Mouse (Mus musculus) inflammation-experienced regulatory T-cells, adult 6 months (primary cell): ENCODE data around the gene Sumf1. TPM values are rescaled to one million over a fixed set of nuclear protein-coding genes. Genes with fewer than 3 reads are reported as not detected.

Source experiments
- ATAC-seq: one replicate; pipeline ENCODE4 v1.8.0; 2017
- polyA plus RNA-seq, 3 experiments: library from polyadenylated mRNA; unstranded; fragments of 100-300 nt; shearing (Covaris generic); gene quantifications; one replicate each; pipeline ENCODE4 v1.2.1; 2017

Gene Sumf1
- polyA plus RNA-seq: 1 to 10 TPM; 5.5 to 8.2 (median 5.8) TPM

DNA sequence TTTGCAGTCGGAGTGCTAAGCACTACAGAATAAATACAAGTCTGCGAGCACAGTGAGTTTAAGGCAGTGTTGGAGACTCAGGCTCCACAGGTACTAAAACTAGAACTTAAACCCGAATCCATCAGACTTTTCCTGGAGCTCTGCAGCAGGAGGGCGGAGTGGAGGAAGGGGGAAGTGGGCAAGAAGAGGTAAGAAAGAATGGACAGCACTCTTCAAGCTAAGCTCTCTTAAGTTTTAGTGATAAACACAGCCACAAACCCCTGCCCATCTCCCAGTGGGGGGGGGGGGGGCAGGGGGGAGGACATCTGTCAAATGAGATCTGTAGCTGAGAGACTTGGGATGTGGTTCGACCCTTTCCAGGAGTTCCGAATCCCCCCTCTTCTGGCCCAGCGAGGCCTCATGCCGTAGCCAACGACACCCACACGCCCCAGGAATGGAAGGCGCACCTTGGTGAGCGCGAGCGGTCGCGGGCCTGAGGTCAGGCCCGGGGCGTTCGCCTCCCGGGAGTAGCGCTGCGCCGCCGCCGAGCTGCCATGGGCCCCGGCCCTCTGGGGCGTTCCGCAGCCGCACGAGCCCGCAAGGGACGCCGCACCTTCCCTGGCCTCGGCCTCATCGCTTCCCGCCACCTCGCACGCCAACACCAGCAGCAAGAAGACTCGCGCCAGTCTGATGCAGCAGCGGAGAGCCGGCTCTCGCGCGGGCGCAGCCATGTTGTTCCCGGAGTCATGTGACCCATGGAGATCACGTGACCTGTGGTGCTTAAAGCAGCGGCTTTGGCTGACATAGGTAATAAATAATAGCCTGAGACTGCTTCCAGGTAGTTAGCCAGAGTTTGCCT, at the start of gene Sumf1:
Gene Sumf1, minus strand, starts transcription at position 736 of the 838 bp plus-strand sequence.
- ATAC-seq: peak; percentile 97

DNA sequence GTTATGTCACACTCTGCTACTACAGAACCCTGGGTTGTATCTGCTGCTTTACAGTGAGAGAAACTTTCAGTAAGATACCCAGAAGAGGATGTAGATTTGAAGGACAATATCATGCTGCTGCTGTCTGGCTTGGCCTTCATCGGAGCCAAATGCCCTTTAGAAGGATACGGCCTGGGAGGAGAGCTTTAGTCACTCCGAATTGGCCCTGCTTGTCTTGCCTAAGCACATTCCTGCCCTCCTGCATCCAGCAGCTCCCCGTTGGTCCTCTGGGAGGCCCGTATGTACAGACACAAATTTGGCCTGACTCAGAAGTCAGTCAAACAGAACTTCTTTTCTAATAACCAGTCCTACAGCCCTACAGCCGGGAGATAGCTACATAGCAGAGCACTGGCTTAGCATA, 49.2 kb upstream of the Sumf1 start:
- no peak for ATAC-seq

DNA sequence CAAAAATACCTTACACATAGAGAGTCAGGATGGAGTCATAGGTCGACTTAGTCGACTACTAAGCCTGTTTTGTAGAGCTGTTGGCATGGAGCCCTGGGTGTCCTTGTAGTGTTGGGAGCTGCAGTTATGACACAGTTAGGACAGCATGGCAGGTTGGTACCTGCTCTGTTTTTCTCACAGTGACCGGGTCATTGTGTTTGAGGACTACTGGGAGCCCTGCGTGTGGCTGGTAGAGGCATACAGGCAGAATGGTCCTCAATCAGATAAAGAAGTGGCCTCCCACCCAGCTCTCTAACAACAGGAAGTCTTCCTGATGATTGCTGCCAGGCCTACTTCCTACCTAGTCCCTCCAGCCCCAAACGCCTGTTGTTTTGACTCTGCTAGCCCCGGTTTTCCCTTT, 47.7 kb upstream of the Sumf1 start:
- ATAC-seq: no peak

DNA sequence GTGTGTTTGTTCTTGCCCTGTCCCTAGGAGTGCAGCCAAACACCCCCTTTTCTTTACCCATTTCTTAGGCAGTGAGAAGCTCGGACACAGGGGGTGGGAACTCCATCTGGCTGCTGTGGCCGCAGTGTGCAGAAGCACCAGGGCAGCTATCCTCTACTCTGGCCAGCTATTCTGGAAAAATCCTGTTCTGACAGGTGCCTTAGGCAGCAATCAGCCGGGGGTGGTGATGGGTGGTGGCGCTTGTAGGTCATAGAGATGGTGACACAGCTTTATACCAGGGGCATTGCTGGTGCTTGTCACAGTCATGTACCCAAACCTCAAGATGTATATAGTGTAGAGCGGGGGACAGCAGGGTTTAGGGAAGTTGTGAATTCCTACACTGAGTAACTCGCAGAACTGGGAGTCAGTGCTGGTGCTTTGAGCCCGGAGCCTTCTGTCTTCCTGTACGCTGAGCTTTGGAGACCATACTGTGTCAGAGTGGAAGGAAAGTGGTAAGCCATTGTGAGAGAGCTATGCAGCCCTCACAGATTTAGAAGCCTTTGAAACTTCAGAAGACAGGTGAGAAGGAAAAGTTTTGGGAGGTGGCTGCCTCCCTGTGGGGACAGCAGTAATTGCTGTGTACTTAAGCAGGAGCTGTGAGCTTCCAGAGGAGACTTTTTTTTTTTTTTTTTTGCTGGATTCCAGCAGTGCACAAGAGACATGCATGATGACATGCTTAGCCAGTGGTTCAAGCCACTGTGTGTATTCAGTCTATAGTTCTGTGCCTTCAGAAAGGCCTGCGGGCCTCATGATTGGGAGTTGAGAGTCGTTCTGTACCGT, 46.7 kb upstream of the Sumf1 start:
- no peak for ATAC-seq

DNA sequence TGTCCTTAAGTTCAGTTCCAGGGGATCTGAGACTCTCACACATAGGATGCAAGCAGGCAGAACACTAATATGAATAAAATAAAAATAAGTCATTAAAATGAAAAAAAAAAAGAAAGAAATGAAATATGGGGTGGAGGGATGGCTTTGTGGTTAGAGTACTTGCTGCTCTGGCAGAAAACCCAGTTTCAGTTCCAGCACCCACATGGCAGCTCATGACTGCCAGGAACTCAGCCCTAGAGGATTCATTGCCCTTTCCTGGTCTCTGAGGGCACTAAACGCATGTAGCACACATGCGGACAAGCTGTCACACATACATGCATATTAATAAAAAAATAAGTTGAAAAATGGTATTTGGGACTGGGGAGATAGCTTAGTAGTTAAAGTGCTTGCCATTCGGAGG, 45.2 kb upstream of the Sumf1 start:
- ATAC-seq: no peak

DNA sequence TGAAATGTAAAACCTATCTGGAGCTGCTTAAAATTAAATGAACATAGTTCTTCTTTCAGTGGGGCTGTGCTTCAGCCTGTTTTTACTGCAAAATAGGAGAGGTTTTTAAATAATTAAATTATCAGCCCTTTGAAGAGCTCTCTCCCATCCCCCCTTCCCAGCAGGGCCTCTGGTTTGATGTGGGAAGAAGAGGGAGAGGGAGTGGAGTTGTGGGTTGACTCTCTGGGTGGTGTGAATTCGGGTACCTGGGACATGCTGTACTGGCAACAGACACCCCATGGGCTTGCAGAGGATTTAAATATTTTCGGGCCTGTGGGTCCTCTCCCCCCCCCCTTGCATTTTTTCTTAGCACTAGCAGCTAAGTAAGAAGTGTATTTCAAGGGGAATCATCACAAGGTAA, 43.2 kb upstream of the Sumf1 start:
- ATAC-seq: no peak

DNA sequence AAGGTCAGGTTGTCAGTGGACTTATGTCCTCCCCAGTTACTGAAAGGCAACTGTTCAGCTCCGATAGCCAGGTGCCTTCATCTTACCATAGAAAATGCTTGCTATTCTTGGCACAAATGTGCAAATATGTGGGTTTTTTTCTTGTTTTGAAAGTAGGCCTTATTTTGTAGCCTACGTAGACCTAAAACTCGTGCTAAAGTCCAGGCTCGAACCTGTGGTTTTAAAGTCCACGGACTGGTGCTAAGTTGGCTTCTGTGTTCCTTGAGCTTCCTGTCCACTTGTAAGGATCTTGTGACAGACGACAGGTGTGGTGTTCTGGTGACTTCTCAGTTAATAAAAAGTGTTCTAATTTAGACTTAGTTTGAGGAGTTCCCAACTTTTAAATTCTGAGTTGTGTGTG, 42.7 kb upstream of the Sumf1 start:
- ATAC-seq: no peak

DNA sequence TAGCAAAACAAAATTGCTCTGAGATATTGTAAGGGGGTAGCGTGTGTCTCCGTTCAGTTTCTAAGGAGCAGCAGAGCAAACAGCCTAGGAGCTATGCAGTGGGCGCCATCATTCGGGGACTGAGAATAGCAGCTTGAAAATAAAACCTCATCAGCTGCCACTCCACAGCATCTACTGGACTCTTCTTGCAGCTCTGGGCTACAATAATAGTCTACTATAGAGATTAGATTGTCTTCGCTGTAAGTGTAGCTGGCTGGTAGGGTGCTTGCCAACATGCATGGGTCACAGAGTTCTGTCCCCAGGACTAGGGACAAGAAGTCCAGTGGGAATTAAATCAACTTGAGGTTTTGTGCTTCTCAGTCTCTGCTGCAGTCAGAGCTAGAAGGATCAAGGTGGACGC, 42.1 kb upstream of the Sumf1 start:
- no peak for ATAC-seq

DNA sequence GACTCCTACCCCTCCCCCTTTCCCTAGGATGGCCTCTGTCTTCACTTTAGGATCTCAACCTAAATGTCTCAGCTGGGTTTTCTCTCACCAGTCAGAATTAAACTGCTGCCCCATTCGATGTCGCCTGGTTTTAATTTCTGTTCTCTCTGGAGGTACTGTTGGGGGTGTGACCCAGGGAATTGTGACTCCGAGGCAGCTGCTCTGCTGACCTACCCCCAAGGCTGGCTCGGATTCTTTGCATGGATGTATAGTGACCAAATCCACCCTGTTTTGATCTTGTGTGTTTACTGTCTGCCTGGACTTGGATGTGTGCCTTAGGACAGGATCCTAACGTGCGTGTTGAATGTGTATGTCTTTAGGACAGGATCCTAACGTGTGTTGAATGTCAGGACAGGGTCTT, 40.8 kb upstream of the Sumf1 start:
- no peak for ATAC-seq

DNA sequence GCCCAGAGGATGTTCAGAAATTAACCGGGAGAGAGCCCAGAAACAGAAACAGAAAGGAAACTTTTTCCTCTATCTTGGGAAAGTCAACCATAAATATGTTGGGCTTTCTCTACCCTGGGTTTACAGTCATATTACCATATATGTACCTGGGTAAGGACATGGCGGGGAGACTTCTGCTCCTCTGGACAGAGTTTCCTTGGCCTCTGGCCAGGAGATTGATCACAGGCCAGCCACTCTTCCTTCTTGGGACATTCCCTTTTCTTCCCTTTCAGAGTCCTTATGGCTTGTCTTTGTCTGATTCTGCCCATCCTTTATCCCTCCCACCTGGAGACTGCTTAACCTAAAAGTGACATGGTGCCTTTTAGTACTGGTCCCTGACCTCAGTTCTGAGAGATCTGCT, 39.6 kb upstream of the Sumf1 start:
- ATAC-seq: no peak

DNA sequence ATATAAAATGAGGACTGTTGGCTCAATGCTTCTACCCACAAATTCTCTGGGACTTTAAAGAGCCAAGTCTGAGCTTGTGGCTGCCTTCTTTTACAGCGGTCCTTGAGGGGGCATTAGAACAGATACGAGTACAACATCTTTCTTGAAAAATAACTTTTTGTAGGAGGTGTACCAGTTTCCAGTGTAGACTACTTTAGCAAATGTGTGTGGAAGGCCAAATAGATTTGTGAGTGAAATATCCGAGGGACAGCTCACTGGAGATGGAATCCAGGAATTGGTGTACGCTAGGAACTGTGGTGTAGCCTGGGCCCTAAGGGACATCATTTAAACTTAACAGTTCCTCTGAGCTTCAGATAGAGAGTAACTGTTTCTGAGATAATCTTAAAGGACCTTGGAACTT, 39.0 kb upstream of the Sumf1 start:
- no peak for ATAC-seq

DNA sequence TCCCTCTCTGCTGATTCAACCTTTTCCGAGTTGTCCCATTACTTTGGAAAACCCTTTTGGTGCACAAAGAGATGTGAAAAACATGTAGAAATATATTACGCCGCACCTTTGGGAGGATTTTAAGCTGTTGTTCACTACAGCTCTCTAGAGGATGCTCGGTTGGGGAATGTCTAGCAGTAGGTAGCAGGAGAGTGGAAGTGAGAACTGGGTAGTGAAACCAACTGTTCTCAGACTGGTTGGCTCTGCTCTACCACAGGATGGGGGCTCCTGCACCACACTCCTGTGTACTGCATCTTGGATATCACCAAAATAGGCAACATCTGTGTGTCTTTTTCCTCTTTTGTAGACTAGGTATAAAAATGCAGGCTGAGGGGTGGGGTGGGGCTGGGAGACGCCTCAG, 37.5 kb upstream of the Sumf1 start:
- no peak for ATAC-seq

DNA sequence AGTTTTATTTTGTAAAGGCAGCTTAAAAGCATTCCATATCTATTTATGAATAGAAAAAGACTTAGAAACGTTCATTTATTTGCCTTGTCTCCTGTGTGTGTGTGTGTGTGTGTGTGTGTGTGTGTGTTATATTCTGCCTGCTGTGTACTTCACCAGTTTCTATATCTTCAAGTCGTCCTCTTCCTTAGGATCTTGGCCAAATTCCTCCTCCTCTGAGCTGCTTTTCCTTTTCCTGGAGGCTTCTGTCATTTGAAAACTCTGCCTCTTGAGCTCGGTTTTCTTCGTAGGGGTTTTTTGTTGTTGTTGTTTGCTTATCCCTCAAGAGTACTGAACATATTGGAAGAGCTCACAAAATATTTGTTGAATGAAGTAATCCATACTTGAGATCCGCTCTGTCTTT, 37.1 kb upstream of the Sumf1 start:
- no peak for ATAC-seq

DNA sequence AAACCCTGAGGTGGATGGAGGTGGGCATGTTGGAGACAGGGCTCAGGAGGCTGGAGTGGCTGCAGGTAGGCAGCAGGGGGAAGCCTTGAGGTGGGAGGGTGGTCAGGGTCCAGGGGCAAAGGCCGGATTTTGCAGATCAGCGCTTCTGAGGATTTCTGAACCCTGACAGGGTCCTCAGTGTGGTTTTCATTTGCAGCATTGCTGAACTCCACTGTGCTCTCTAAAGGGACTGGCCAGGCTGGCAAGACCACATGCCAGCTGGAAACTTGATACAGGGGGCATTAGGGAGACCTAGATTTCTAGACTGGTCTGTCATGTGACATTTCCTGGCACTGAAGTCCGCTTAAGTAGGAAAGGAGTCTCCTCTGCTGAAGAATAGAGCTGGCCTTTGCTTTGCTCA, 32.6 kb upstream of the Sumf1 start:
- ATAC-seq: no peak

DNA sequence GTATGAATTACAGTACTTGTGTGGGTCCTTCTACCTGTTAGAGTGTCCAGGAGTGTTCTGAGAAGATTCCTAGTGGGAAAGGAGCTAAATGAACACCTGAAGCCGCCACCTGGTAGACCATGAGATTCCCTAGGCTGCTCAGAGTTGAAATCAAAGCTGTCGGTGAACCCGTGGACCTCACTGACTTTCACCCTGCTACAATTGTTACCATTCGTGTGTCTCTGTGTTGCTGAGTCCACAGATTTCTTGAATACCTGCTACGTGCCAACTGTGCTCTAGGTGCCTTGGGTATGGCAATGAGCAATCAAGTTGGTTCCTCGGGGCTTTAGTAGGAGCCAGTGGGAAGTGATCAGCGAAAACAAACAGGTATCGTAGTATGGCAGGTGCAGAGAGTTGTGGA, 31.4 kb upstream of the Sumf1 start:
- no peak for ATAC-seq

DNA sequence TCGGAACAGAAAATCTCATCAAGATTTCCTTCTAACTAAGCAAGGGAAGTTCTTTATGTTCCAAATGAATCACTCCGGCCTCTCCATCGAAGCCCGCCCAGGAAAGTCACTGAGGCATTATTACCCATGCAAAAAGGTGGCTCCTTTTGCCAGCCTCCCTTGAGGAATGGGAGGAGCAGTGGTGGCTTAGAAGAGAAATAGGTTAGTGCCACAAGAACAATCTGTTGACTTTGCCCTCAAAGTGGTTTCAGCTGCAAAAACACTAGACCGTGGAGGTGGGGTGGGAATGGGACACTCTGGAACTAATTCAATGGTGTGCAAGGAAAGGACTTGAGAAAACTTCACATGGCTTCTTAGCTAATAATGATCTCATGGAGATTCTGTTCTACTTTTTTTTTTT, 30.7 kb upstream of the Sumf1 start:
- ATAC-seq: no peak

DNA sequence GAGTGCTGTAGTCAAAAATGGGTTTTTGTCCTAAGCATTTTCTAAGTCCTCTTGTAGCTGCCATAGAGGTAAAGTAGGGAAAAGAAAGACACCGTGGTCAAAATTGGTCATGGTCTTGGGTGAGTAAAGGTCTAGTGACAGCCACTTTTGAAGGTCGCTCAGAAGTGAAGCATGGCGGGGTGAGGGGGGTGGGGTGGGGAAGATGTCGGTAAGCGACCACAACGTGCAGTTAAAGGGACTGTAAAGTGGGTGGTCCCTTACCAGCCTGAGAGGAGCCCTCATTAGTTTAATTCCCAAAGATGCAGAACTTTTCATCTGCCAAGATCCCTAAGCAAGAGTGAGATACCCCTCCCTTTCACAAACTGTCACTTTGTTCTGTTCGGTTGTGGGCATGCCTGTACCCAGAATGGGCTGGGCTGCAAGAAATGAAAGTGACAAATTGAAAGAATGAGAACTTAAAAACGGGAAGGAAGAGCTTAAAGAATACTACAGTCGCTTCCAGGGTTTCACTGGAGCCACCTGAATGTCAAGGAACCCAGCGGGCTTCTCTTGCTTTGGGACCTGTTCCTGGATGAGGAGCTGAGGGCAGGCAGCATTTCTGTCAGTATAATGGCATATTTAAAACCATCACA, 29.0 kb upstream of the Sumf1 start:
- no peak for ATAC-seq

DNA sequence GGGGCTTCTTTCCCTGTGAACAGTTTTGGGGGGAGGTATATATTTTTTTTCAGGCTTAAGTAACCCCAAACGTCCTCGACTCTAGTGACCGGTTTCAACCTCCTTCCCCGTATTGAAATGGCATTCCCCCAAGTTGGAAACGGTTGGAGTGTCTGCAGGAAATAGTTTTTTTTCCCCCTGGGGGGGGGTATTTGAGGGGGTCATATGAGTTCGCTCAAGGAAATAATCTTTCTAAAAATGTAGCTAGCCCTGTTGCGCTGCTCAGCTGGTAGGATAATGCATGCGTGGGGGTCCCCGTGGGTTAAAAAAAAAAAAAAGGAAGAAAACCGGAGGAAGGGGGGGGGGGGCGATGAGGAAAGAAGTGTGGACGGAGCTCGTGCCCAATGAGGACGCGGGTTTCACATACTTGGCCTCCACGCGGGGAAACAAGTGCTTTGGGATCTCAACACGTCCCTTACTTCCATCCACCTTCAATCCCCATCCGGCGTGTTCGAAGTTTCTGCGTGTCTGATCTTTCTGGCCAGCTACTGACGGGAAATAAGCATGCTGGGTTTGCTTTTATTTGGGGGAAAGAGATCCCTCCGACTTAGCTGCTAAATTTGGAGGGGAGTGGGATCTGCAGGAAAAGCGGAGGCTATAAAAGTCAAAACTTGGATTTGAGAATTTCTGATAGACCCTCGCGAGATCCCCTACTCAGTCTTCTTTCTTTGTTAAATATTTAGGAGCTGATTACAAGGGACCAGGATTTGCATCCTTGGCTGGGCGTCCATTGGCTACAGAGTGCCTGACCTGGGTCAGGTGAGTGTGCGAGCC, 28.3 kb upstream of the Sumf1 start:
- no peak for ATAC-seq

DNA sequence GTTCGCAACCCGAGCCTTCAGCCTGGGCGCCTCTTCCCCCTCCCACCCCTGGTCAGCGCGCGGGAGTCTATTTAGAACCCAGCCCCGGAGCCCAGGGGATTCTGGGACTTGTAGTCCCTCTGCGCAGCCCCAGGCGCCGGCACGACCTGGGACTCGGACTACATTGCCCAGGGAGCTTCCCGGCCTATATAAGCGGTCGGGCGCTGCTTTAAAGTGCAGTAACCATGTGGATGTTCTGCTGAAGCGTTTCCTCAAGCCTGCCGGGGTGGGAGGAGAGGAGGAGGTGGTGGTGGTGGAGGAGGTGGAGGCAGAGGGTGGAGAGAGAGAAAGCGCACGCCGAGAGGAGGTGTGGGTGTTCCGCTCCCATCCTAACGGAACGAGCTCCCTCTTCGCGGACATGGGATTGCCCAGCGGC, 27.5 kb upstream of the Sumf1 start, which contains the start of gene Itpr1:
Gene Itpr1, plus strand, starts transcription at position 216 of the 415 bp plus-strand sequence.
- peak; percentile 97 for ATAC-seq

DNA sequence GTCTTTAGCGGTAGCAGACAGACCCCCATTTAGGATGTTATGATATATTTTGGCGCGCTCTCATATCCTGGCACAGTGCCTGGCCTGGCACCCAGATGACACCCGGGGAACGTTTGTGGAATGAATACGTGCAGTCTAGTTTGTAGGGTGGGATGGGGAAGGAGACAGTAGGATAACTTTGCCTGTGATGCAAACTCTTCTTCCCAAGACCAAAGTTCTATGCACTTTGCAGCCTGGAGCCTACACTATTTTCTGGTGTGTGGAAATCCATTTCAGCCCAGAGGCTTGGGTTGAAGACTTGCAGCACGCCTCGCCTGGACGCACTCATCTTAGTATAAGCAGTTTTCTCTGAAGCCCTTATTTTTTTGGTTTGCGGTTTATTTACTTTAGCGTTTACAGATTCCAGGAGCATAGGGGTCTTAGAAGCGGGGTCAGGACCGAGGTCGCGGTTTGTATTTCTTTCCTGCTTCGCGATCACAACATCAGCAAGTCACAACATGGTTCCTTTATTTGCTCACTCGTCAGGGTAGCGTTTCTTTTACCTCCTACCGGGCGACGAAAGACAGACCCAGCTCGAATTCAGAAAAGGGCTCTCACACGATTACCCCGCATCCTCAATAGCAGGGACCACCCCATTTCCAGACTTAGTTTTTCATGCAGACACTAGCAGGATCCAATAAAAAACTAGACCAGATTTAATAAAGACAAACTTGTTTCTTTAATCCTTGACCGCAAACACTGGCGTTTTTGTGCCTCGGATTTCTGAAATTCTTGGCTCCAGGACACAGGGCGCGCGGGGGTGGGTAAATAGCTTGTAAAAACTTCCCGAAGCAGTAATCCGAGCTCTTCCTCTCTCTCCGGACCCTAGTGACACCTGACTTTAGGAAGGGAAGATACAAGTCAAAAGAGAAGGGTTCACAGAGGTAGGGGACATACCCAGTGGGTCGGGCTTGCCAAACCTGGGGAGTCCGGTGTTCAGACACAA, 26.8 kb upstream of the Sumf1 start:
- peak; percentile 20 for ATAC-seq

DNA sequence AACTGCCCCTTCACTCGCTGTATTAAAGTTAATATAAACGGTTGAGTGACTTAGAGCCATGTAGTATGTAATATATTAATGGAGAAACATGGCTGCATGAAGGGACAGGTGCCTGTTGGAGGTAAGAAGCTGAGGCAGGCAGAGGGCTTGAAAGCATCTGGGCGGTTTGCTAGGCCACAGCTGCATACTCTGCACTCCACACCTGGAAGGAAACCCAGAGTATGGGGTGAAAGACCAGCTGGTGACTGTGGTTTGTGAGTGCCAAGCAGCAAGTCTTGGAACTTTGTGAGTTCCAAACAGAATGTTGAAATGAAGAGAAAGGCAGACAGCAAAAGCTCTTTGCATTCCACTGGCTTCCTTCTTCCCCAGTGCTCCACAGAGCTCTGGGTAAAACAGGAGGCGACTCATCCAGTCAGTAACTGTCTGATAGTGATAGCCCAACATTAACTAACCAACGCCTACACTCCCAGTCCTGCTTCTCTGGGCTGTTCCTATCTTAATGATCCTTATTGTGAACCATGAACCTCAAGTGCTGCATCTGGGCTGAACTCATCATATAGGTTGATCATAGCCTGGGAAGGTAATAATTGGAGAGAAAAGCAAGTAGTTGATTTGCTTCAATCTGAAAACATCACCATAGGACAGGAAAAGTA, 21.7 kb upstream of the Sumf1 start:
- ATAC-seq: no peak
